Mouse (Mus musculus) olfactory bulb, adult 2 months (tissue): ENCODE data around the gene Fam71f1. TPM values are rescaled to one million over a fixed set of nuclear protein-coding genes. Genes with fewer than 3 reads are reported as not detected.

Experiments used
- H3K27ac ChIP-seq: fragments of 200-500 bp; 2 replicates; pipeline ENCODE4 v1.5.1; 2012; ENCODE audit warnings: low read depth, low read length; ENCODE audit not compliant: insufficient read depth
- H3K4me1 ChIP-seq: fragments of 200-500 bp; 2 replicates; pipeline ENCODE4 v1.6.1; 2012; ENCODE audit warnings: low read length; ENCODE audit not compliant: control insufficient read depth, insufficient read depth
- H3K4me3 ChIP-seq: fragments of 200-500 bp; 2 replicates; pipeline ENCODE4 v1.5.1; 2012; ENCODE audit warnings: mild to moderate bottlenecking, low read depth, low read length, moderate library complexity; ENCODE audit not compliant: insufficient read depth
- CTCF ChIP-seq: fragments of 200-500 bp; IDR thresholded peaks from 2 replicates; pipeline ENCODE4 v1.5.1; 2012; ENCODE audit warnings: low read depth, mild to moderate bottlenecking, low read length, moderate library complexity; ENCODE audit not compliant: insufficient read depth
- POLR2A ChIP-seq: fragments of 200-500 bp; IDR thresholded peaks from 2 replicates; pipeline ENCODE4 v1.6.1; 2012; ENCODE audit warnings: mild to moderate bottlenecking, low read depth, low read length, moderate library complexity; ENCODE audit not compliant: insufficient read depth
- WGBS: fragments of 180-500 bp; shearing (Covaris S2); methylation state at CpG from one replicate; pipeline ENCODE4 v1.1.7; 2018; 5-methylcytosine and 5-hydroxymethylcytosine counted together
- polyA plus RNA-seq: library from polyadenylated mRNA; stranded (reverse); fragments of >200 nt; gene quantifications from 2 replicates; pipeline ENCODE4 v1.2.4, GENCODE M21; 2012; ENCODE audit warnings: low replicate concordance; ENCODE audit not compliant: missing spikeins, insufficient read depth, insufficient read length

The Fam71f1 gene
- polyA plus RNA-seq, 1 experiment = not detected

- Histone ChIP-seq H3K4me1 (peaks cover 2% of the 10 kb centered on the region; the same call in 1 of the 2 replicates), H3K27ac (no peak overlapping the region), H3K4me3 (no peak overlapping the region)
- TF ChIP-seq CTCF (no peak), POLR2A (no peak)
- WGBS = 62% methylated on average over 5 of the region's 5 CpGs
Observed at GRCm38 (mm10) chr6:29352816-29353215, 33.9 kb downstream of the Fam71f1 start.

DNA sequence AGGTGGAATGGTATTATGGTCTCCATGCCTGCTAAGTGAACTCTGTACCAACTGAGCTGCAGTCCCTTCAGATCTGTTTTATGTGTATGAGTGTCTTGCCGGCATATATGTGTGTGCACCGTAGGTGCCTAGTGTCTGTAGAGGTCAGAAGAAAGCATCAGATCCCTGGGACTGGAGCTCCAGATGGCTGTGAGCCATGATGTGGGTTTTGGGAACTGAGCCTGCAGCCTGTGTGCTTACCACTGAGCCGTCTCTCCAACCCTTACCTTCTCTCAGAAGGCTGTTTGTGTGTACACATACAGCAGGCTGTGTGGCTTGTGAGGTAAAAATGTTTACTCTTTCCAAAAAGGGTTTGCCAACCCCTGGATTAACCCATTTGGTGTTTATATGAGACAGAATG is 40.4 kb downstream of the Fam71f1 start:
- TF ChIP-seq POLR2A = no peak
- no peak for TF ChIP-seq CTCF
- WGBS = 74% methylated on average over 3 of the region's 3 CpGs

DNA sequence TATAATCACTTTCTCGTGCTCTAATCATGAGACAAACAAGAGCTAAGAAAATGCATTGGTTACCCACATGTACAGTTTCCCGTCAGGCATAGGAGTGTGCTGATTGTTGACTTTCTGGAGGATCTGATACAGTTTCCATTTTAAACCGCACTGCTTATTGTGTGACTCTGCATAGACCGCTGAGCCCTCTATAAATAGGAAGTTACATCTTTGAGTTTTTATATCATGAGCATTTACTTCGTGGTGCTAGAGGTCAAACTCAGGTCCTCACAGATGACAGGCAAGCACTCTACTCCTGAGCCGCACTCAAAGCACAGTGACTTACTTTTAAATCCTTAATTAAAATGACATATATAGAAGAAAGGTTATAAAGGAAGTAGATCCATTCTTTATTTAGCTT is 41.3 kb downstream of the Fam71f1 start:
- Histone ChIP-seq H3K4me3 (no peak overlapping the region), H3K27ac (no peak overlapping the region), H3K4me1 (peaks cover 2% of the 10 kb centered on the region; the same call in 1 of the 2 replicates)
- 57% methylated on average over 6 of the region's 6 CpGs for WGBS
- TF ChIP-seq CTCF (no peak), POLR2A (no peak)

More for the DNA sequence above, 40.4 kb downstream of the Fam71f1 start:
- Histone ChIP-seq H3K4me1 (peaks cover 2% of the 10 kb centered on the region; the same call in 1 of the 2 replicates), H3K27ac (no peak overlapping the region), H3K4me3 (no peak overlapping the region)

DNA sequence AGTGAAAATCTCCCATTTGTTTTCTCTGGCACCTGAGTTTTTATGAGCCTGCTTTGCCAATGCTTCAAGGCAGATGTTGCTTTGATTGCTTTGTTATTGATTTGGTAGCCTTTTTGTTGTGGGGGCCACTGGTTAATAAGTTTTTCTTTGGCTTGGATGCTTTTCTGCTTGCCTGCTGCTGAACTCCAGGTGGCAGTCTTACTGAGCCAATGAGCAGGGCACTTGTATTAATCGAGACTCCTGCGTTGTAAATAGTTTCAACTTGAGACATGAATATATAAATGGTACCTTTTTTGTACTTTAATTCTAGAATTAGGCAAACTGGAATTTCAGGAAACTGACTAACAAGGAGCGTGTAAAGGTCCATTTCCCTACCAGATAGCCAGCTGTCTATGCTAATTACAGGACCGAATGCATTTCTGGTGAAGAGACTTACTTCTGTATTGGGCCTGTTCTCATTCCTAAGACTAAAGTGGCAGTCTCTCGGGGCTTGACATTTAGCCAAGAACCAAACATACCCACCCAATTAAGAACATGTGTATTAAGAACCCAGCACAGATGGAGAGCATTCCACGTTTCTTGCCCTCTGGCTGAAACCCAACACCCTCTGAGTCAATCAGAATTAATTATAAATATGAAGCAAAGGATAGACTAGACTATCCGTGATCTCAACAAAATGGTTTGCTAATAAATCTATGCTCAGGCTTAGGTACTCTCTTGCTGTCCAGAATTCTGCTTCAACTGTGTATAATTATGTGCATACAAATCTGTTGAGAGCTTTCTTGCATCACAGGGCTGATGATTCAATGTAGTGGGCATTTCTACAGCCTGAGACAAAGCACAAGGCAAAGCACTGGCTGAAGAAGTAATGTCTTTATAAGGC is 43.5 kb downstream of the Fam71f1 start:
- Histone ChIP-seq H3K4me3 (no peak overlapping the region), H3K4me1 (peaks cover under 1% of the 10 kb centered on the region; the same call in 1 of the 2 replicates), H3K27ac (no peak overlapping the region)
- 24% methylated on average over 7 of the region's 7 CpGs for WGBS
- TF ChIP-seq POLR2A = no peak
- TF ChIP-seq CTCF = no peak

DNA sequence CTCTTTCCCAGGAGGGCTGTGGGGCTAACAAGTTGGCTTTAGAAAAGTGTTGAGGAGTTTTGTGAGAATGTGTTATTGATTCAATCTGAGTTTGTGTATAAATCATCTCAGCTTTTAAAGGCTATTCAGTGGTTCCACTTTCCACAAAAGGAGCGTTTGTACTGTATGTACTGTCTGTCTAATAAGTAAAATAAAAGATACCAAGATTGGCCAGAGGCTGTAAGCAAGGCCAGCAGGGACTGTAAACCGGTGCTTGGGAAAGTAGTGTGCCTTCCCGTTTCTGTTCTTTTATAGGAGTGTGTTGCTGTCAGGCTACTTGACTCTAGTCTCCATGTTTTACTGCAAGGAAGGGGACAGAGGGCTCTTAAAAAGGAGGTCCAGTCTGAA is 44.2 kb downstream of the Fam71f1 start:
- WGBS = 41% methylated on average over 3 of the region's 3 CpGs
- Histone ChIP-seq H3K27ac (no peak overlapping the region), H3K4me3 (no peak overlapping the region), H3K4me1 (no peaks in the 10 kb centered on the region)
- no peak for TF ChIP-seq POLR2A
- TF ChIP-seq CTCF = no peak

DNA sequence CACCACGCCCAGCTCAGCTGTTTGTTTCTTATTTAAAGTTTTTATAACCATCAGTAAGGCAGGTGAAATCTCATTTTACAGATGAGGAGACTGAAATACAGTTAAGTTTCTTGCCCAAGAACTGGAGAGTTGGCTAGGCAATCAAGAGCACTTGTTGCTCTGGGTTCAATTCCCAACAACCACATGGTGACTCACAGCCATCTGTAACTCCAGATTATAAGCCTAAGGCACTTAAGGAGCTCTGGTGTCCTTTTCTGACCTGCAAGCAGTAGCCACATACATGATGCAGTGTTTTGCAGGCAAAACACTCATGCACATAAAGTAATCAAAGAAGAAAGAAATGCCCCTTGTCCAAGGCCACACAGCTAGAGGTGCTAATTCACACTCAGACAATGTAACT is 46.3 kb downstream of the Fam71f1 start:
- no peak overlapping the region for H3K4me3 ChIP-seq
- no peak for TF ChIP-seq POLR2A
- TF ChIP-seq CTCF = no peak
- WGBS = 100% methylated on average over 1 of the region's 1 CpGs
- H3K4me1 ChIP-seq = no peaks in the 10 kb centered on the region
- H3K27ac ChIP-seq = no peak overlapping the region

DNA sequence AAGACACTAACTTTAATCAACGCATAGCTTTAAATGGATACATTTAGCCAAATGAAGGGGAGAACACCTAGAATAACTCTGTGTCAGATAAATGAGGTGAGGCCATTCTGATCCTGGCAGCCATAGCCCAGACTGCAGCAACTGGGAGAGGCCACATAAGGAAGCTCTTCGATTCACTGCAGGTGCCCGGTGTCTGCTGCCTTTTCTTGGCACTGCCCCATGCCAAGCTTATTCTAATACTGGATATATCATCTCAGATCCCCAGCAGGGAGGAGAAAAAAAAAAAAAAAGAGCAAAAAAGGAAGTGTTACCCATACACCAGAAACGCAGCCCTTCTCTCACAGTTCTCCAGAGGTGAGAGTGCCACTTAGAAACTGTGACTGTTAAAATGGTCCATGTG is 58.4 kb downstream of the Fam71f1 start:
- no peaks in the 10 kb centered on the region for H3K4me1 ChIP-seq
- TF ChIP-seq POLR2A = no peak
- no peak for TF ChIP-seq CTCF
- WGBS = 74% methylated on average over 4 of the region's 4 CpGs
- H3K27ac ChIP-seq = no peak overlapping the region
- H3K4me3 ChIP-seq = no peak overlapping the region

DNA sequence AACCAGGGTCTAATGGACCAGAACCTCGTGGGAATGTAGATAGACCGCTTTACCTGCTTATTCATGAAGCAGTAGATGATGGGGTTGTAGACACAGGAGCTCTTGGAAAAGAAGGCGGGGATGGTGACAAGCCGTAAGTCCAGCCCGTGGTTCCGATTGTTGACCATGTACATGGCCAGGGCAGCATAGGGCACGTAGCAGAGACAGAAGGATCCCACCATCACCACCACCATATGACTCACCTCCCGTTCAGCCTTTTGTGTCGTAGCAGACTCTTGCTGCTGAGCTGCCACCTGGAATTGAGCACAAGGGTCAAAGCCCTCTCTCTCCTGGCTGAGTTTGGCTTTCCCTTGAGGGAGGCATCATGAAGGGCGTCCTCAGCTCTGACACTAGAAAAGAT is 59.7 kb downstream of the Fam71f1 start:
- TF ChIP-seq POLR2A (no peak), CTCF (no peak)
- no peak overlapping the region for H3K4me3 ChIP-seq
- WGBS = 94% methylated on average over 10 of the region's 10 CpGs
- no peak overlapping the region for H3K27ac ChIP-seq
- no peaks in the 10 kb centered on the region for H3K4me1 ChIP-seq

DNA sequence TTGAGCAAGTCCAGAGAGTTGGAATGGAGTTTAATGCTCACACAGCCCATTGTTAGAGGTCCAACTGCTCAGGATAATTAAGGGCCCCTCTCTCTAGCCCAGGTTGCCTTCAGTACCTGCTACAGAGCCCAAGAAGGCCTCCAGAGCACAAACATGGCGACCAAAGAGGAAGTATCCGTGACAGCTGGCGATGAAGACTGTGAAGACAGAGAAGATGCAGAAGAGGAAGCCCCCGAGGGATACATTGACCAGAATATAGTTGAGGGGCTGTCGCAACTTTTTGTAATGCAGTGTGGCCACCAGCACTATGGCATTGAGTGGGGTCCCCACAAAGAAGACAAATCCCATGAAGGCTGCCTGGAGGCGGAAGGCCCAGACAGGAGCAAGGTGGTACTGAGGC is 61.0 kb downstream of the Fam71f1 start:
- Histone ChIP-seq H3K27ac (no peak overlapping the region), H3K4me1 (no peaks in the 10 kb centered on the region), H3K4me3 (no peak overlapping the region)
- 94% methylated on average over 6 of the region's 6 CpGs for WGBS
- no peak for TF ChIP-seq CTCF
- TF ChIP-seq POLR2A = no peak
